Mouse (Mus musculus) stomach, postnatal 0 days (tissue): ENCODE measurements around the gene Iars2. TPM values are rescaled to one million over a fixed set of nuclear protein-coding genes. Genes with fewer than 3 reads are reported as not detected.

ENCODE experiments used
- ATAC-seq: fragments of 200-750 bp; cut with Nextera tagmentation; 2 replicates; pipeline ENCODE4 v1.8.0; 2017; ENCODE audit not compliant: low FRiP score, low TSS enrichment
- DNase-seq: peaks from one replicate; pipeline ENCODE4 v3.0.0-alpha.2; 2016; ENCODE audit warnings: low spot score
- H3K27ac ChIP-seq: fragments of 300-500 bp; sonication (generic); replicated peaks from 2 replicates; pipeline ENCODE4 v1.5.1; 2014; ENCODE audit warnings: mild to moderate bottlenecking, control low read depth
- H3K27me3 ChIP-seq: fragments of 300-500 bp; sonication (generic); 2 replicates; pipeline ENCODE4 v1.6.1; 2014; ENCODE audit warnings: low read length; ENCODE audit not compliant: control insufficient read depth, insufficient read depth
- H3K36me3 ChIP-seq: fragments of 300-500 bp; sonication (generic); 2 replicates; pipeline ENCODE4 v1.6.1; 2014; ENCODE audit warnings: low read length, mixed read lengths; ENCODE audit not compliant: control insufficient read depth, insufficient read depth
- H3K4me1 ChIP-seq: fragments of 300-500 bp; sonication (generic); replicated peaks from 2 replicates; pipeline ENCODE4 v1.6.1; 2014; ENCODE audit warnings: antibody characterized with exemption; ENCODE audit not compliant: control insufficient read depth, insufficient read depth
- H3K4me2 ChIP-seq: fragments of 300-500 bp; sonication (generic); replicated peaks from 2 replicates; pipeline ENCODE4 v1.6.1; 2014; ENCODE audit warnings: low read depth, mild to moderate bottlenecking, control low read depth, moderate library complexity
- H3K4me3 ChIP-seq: fragments of 300-500 bp; sonication (generic); 2 replicates; pipeline ENCODE4 v1.5.1; 2014; ENCODE audit warnings: low read depth, low read length, control low read depth
- H3K9ac ChIP-seq: fragments of 300-500 bp; sonication (generic); 2 replicates; pipeline ENCODE4 v1.6.1; 2014; ENCODE audit warnings: mild to moderate bottlenecking, low read length, control low read depth, mixed read lengths
- H3K9me3 ChIP-seq: fragments of 300-500 bp; sonication (generic); 2 replicates; pipeline ENCODE4 v1.6.1; 2016; ENCODE audit warnings: low read length; ENCODE audit not compliant: control insufficient read depth
- CTCF ChIP-seq: IDR thresholded peaks from 2 replicates; pipeline ENCODE4 v1.5.1; 2016; ENCODE audit warnings: antibody characterized with exemption, low read depth, mild to moderate bottlenecking, moderate library complexity
- EP300 ChIP-seq: optimal IDR thresholded peaks from 2 replicates; pipeline ENCODE3; 2016; ENCODE audit warnings: antibody characterized with exemption
- WGBS: fragments of 180-500 bp; shearing (Covaris S2); extraction: QIAGEN DNeasy Blood & Tissue Kit; methylation state at CpG from one replicate; pipeline ENCODE4 v1.1.7; 2014; 5-methylcytosine and 5-hydroxymethylcytosine counted together
- polyA plus RNA-seq: library from polyadenylated mRNA; unstranded; fragments of >200 nt; fragmentation: Nextera tagmentation; extraction: Ambion mirVana; gene quantifications from 2 replicates; pipeline ENCODE4 v1.2.1, GENCODE M21; 2015

The Iars2 gene
- polyA plus RNA-seq, 1 experiment from 2014 or later, result 25.5 TPM

- H3K9ac ChIP-seq, result no peak overlapping the region
- DNase-seq (no peak), ATAC-seq (peak; percentile 38; the same call in 1 of the 2 replicates)
- H3K27me3 ChIP-seq, result no peaks in the 10 kb centered on the region
- TF ChIP-seq CTCF, result no peak
- no peak for TF ChIP-seq EP300
- H3K27ac ChIP-seq, result no peak overlapping the region
- H3K4me3 ChIP-seq, result no peak overlapping the region
- no peaks in the 10 kb centered on the region for H3K9me3 ChIP-seq
- no peaks in the 10 kb centered on the region for H3K4me1 ChIP-seq
- H3K4me2 ChIP-seq, result no peak overlapping the region
- WGBS, result 89% methylated on average over 10 of the region's 10 CpGs
- H3K36me3 ChIP-seq, result peaks cover 29% of the 10 kb centered on the region
Measured at GRCm38 (mm10) chr1:185292646-185293360, 36.4 kb downstream of the Iars2 start.

GRCm38 (mm10) chr1:185291336-185291735 lies 37.9 kb downstream of the Iars2 start:
- Histone ChIP-seq H3K4me1 (no peaks in the 10 kb centered on the region), H3K36me3 (peaks cover 29% of the 10 kb centered on the region), H3K27me3 (no peaks in the 10 kb centered on the region), H3K4me2 (no peak overlapping the region), H3K27ac (no peak overlapping the region), H3K9ac (no peak overlapping the region), H3K9me3 (no peaks in the 10 kb centered on the region), H3K4me3 (no peak overlapping the region)
- TF ChIP-seq CTCF (no peak), EP300 (no peak)
- ATAC-seq (no peak), DNase-seq (no peak)
- WGBS, result 84% methylated on average over 4 of the region's 4 CpGs

- H3K9me3 ChIP-seq, result no peaks in the 10 kb centered on the region
- no peaks in the 10 kb centered on the region for H3K4me1 ChIP-seq
- 52% methylated on average over 5 of the region's 5 CpGs for WGBS
- no peak overlapping the region for H3K4me2 ChIP-seq
- H3K9ac ChIP-seq, result no peak overlapping the region
- H3K4me3 ChIP-seq, result no peak overlapping the region
- peaks cover 20% of the 10 kb centered on the region for H3K36me3 ChIP-seq
- H3K27ac ChIP-seq, result no peak overlapping the region; the same call in 1 of the 2 replicates
- no peak; the same call in 1 of the 2 replicates for ATAC-seq
- TF ChIP-seq CTCF (no peak), EP300 (no peak)
- H3K27me3 ChIP-seq, result no peaks in the 10 kb centered on the region
- DNase-seq, result no peak
Measured at GRCm38 (mm10) chr1:185289231-185289630, 40.0 kb downstream of the Iars2 start.

GRCm38 (mm10) chr1:185287066-185287465 lies 42.1 kb downstream of the Iars2 start:
- H3K4me2 ChIP-seq, result no peak overlapping the region
- no peak for TF ChIP-seq EP300
- no peak for ATAC-seq

GRCm38 (mm10) chr1:185285171-185285570 lies 44.0 kb downstream of the Iars2 start:
- DNase-seq (peak; percentile 41), ATAC-seq (no peak)
- peaks cover 15% of the 10 kb centered on the region; the same call in 1 of the 2 replicates for H3K36me3 ChIP-seq

More at GRCm38 (mm10) chr1:185287066-185287465, 42.1 kb downstream of the Iars2 start:
- no peaks in the 10 kb centered on the region for H3K27me3 ChIP-seq
- H3K9ac ChIP-seq, result no peak overlapping the region
- H3K9me3 ChIP-seq, result no peaks in the 10 kb centered on the region
- no peak overlapping the region for H3K4me3 ChIP-seq
- peaks cover 17% of the 10 kb centered on the region for H3K36me3 ChIP-seq
- 91% methylated on average over 20 of the region's 20 CpGs for WGBS
- no peaks in the 10 kb centered on the region for H3K4me1 ChIP-seq
- no peak overlapping the region for H3K27ac ChIP-seq
- no peak for DNase-seq

GRCm38 (mm10) chr1:185284740-185285139 lies 44.5 kb downstream of the Iars2 start:
- TF ChIP-seq EP300 (no peak), CTCF (no peak)
- H3K9ac ChIP-seq, result no peak overlapping the region
- DNase-seq, result no peak
- H3K27me3 ChIP-seq, result no peaks in the 10 kb centered on the region
- H3K9me3 ChIP-seq, result no peaks in the 10 kb centered on the region
- H3K4me3 ChIP-seq, result no peak overlapping the region
- WGBS, result 40% methylated on average over 4 of the region's 4 CpGs
- H3K4me1 ChIP-seq, result no peaks in the 10 kb centered on the region
- peaks cover 14% of the 10 kb centered on the region; the same call in 1 of the 2 replicates for H3K36me3 ChIP-seq
- H3K27ac ChIP-seq, result 0 out of 2 replicates have a peak overlapping the region, but pooled peaks have one; percentile 8
- no peak overlapping the region for H3K4me2 ChIP-seq
- ATAC-seq, result no peak

More at GRCm38 (mm10) chr1:185285171-185285570, 44.0 kb downstream of the Iars2 start:
- 0 out of 2 replicates have a peak overlapping the region, but pooled peaks have one; percentile 8 for H3K27ac ChIP-seq
- no peak overlapping the region for H3K4me3 ChIP-seq
- H3K27me3 ChIP-seq, result no peaks in the 10 kb centered on the region
- H3K4me1 ChIP-seq, result no peaks in the 10 kb centered on the region
- H3K9me3 ChIP-seq, result no peaks in the 10 kb centered on the region
- H3K4me2 ChIP-seq, result no peak overlapping the region
- TF ChIP-seq CTCF (no peak), EP300 (no peak)
- no peak overlapping the region for H3K9ac ChIP-seq
- WGBS, result 80% methylated on average over 4 of the region's 4 CpGs
